Mouse (Mus musculus) MEL (cell line): ENCODE results near the gene Ipo13.

Experiments used
- CTCF ChIP-seq, 3 experiments: IDR thresholded peaks in 2 of 3; conservative IDR thresholded peaks in 1 of 3; 2 replicates each; pipeline ENCODE4 v1.5.1; 2011 to 2012; ENCODE audit warnings: low read length in 3 of 3, low read depth in 2 of 3, mild to moderate bottlenecking in 2 of 3, improper control_type of control experiment in 1 of 3, inconsistent platforms in 1 of 3, mixed read lengths in 1 of 3, moderate library complexity in 1 of 3; ENCODE audit not compliant: control insufficient read depth in 1 of 3, insufficient read depth in 1 of 3, poor library complexity in 1 of 3, severe bottlenecking in 1 of 3
- E2F4 ChIP-seq: IDR thresholded peaks from 2 replicates; pipeline ENCODE4 v1.6.1; 2011; ENCODE audit warnings: low read depth, low read length, improper control_type of control experiment, borderline replicate concordance
- JUND ChIP-seq: IDR thresholded peaks from 2 replicates; pipeline ENCODE4 v1.6.1; 2011; ENCODE audit warnings: low read depth, mild to moderate bottlenecking, improper control_type of control experiment, low read length
- MAX ChIP-seq: IDR thresholded peaks from 2 replicates; pipeline ENCODE4 v1.6.1; 2011; ENCODE audit warnings: low read length, improper control_type of control experiment
- ZC3H11A ChIP-seq: IDR thresholded peaks from 2 replicates; pipeline ENCODE4 v1.6.1; 2012; ENCODE audit warnings: low read depth, mild to moderate bottlenecking, inconsistent platforms, low read length, improper control_type of control experiment

- TF ChIP-seq ZC3H11A: no peak
- TF ChIP-seq E2F4: no peak
- TF ChIP-seq CTCF (IDR thresholded peaks at IDR 0.05 in 2 of 3, conservative IDR thresholded peaks at IDR 0.05 in 1 of 3; ENCODE audit: control insufficient read depth in 1 of 3, insufficient read depth in 1 of 3, low read depth in 2 of 3, low read length in 3 of 3, poor library complexity in 1 of 3, severe bottlenecking in 1 of 3): no peak
- TF ChIP-seq MAX: no peak
- no peak for TF ChIP-seq JUND
These were observed 24.8 kb downstream of the Ipo13 start for GRCm38 (mm10) chr4:117890031-117890430.
